Mouse (Mus musculus): ENCODE results near the gene Erich3. TPM values are rescaled to one million over a fixed set of nuclear protein-coding genes. Genes with fewer than 3 reads are reported as not detected.

The Erich3 gene
- total and polyA plus RNA-seq, 3 experiments = not detected

GRCm38 (mm10) chr3:154815606-154816005 lies 151.9 kb downstream of the Erich3 start:
- Histone ChIP-seq H3K9me3 (replicated peaks; ENCODE audit: insufficient read depth, low read length) (no peaks in the 10 kb centered on the region), H3K27ac (ENCODE audit: control insufficient read depth, low read depth, low read length) (no peak overlapping the region)

GRCm38 (mm10) chr3:154816231-154816630 lies 152.6 kb downstream of the Erich3 start:
- Histone ChIP-seq H3K9me3 (replicated peaks; ENCODE audit: insufficient read depth, low read length) (no peaks in the 10 kb centered on the region), H3K4me3 (ENCODE audit: control insufficient read depth in 1 of 2, insufficient read depth in 1 of 2, low read depth in 2 of 2, low read length in 2 of 2) (no peak overlapping the region), H3K36me3 (ENCODE audit: control insufficient read depth in 1 of 2, insufficient read depth in 2 of 2, low read length in 2 of 2) (no peaks in the 10 kb centered on the region), H3K79me2 (ENCODE audit: control insufficient read depth, insufficient read depth, low read length, poor library complexity) (no peaks in the 10 kb centered on the region), H3K4me1 (ENCODE audit: control insufficient read depth in 1 of 2, insufficient read depth in 2 of 2, low read length in 2 of 2) (no peaks in the 10 kb centered on the region), H3K27ac (ENCODE audit: control insufficient read depth, low read depth, low read length) (no peak overlapping the region), H3K9ac (ENCODE audit: control insufficient read depth, low read depth, low read length, poor library complexity, severe bottlenecking) (no peak overlapping the region), H3K27me3 (ENCODE audit: control insufficient read depth in 1 of 2, insufficient read depth in 2 of 2, low read length in 2 of 2) (no peaks in the 10 kb centered on the region)
- TF ChIP-seq TAL1 (IDR thresholded peaks at IDR 0.05; ENCODE audit: low read length) = no peak
- TF ChIP-seq HCFC1 (IDR thresholded peaks at IDR 0.05; ENCODE audit: low read depth, low read length) = no peak
- TF ChIP-seq ZC3H11A (IDR thresholded peaks at IDR 0.05; ENCODE audit: low read depth, low read length) = no peak
- no peak for TF ChIP-seq CTCF (IDR thresholded peaks at IDR 0.05 in 2 of 3, conservative IDR thresholded peaks at IDR 0.05 in 1 of 3; ENCODE audit: control insufficient read depth in 1 of 3, insufficient read depth in 1 of 3, low read depth in 2 of 3, low read length in 3 of 3, poor library complexity in 1 of 3, severe bottlenecking in 1 of 3)
- no peak for DNase-seq (ENCODE audit: low read depth, low spot score)

More at GRCm38 (mm10) chr3:154815606-154816005, 151.9 kb downstream of the Erich3 start:
- Histone ChIP-seq H3K79me2 (ENCODE audit: control insufficient read depth, insufficient read depth, low read length, poor library complexity) (no peaks in the 10 kb centered on the region), H3K4me3 (ENCODE audit: control insufficient read depth in 1 of 2, insufficient read depth in 1 of 2, low read depth in 2 of 2, low read length in 2 of 2) (no peak overlapping the region), H3K4me1 (ENCODE audit: control insufficient read depth in 1 of 2, insufficient read depth in 2 of 2, low read length in 2 of 2) (no peaks in the 10 kb centered on the region), H3K9ac (ENCODE audit: control insufficient read depth, low read depth, low read length, poor library complexity, severe bottlenecking) (no peak overlapping the region), H3K36me3 (ENCODE audit: control insufficient read depth in 1 of 2, insufficient read depth in 2 of 2, low read length in 2 of 2) (no peaks in the 10 kb centered on the region), H3K27me3 (ENCODE audit: control insufficient read depth in 1 of 2, insufficient read depth in 2 of 2, low read length in 2 of 2) (no peaks in the 10 kb centered on the region)
- no peak for DNase-seq (ENCODE audit: low read depth, low spot score)
- no peak for TF ChIP-seq GABPA (IDR thresholded peaks at IDR 0.05; ENCODE audit: low read depth, low read length)
- TF ChIP-seq ZNF384 (IDR thresholded peaks at IDR 0.05; ENCODE audit: low read depth, low read length) = no peak
- TF ChIP-seq POLR2AphosphoS5 (IDR thresholded peaks at IDR 0.05; ENCODE audit: borderline replicate concordance, low read depth, low read length) = no peak
- no peak for TF ChIP-seq NRF1 (IDR thresholded peaks at IDR 0.05; ENCODE audit: insufficient read depth, low read depth, low read length, poor library complexity, severe bottlenecking)
- no peak for TF ChIP-seq HCFC1 (IDR thresholded peaks at IDR 0.05; ENCODE audit: low read depth, low read length)
- TF ChIP-seq MYC (IDR thresholded peaks at IDR 0.05; ENCODE audit: low read depth, low read length) = no peak
- TF ChIP-seq GATA1 (IDR thresholded peaks at IDR 0.05; ENCODE audit: low read depth, low read length) = no peak
- TF ChIP-seq MEF2A (IDR thresholded peaks at IDR 0.05; ENCODE audit: extremely low read depth, insufficient replicate concordance, low read depth, low read length, poor library complexity, severe bottlenecking) = no peak
- TF ChIP-seq POLR2A (IDR thresholded peaks at IDR 0.05; ENCODE audit: control insufficient read depth in 1 of 2, insufficient read depth in 1 of 2, low read depth in 1 of 2, low read length in 2 of 2, poor library complexity in 1 of 2) = no peak
- no peak for TF ChIP-seq SMC3 (IDR thresholded peaks at IDR 0.05; ENCODE audit: low read depth, low read length)
- no peak for TF ChIP-seq USF2 (IDR thresholded peaks at IDR 0.05; ENCODE audit: borderline replicate concordance in 1 of 2, insufficient read depth in 1 of 2, low read depth in 1 of 2, low read length in 2 of 2)
- no peak for TF ChIP-seq CHD2 (IDR thresholded peaks at IDR 0.05; ENCODE audit: low read length)
- no peak for TF ChIP-seq RAD21 (IDR thresholded peaks at IDR 0.05; ENCODE audit: low read depth, low read length)
- TF ChIP-seq UBTF (IDR thresholded peaks at IDR 0.05; ENCODE audit: borderline replicate concordance, insufficient read depth, low read depth, low read length) = no peak
- no peak for TF ChIP-seq BHLHE40 (IDR thresholded peaks at IDR 0.05; ENCODE audit: borderline replicate concordance, low read depth, low read length)
- no peak for TF ChIP-seq CTCF (IDR thresholded peaks at IDR 0.05 in 2 of 3, conservative IDR thresholded peaks at IDR 0.05 in 1 of 3; ENCODE audit: control insufficient read depth in 1 of 3, insufficient read depth in 1 of 3, low read depth in 2 of 3, low read length in 3 of 3, poor library complexity in 1 of 3, severe bottlenecking in 1 of 3)
- TF ChIP-seq RCOR1 (IDR thresholded peaks at IDR 0.05; ENCODE audit: low read depth, low read length) = no peak

All from MEL (cell line).